Mouse (Mus musculus) stomach, embryonic 15.5 days (tissue): Measurements from ENCODE around the gene Rassf2. TPM values are rescaled to one million over a fixed set of nuclear protein-coding genes. Genes with fewer than 3 reads are reported as not detected.

Source experiments
- ATAC-seq: fragments of 200-750 bp; cut with Nextera tagmentation; 2 replicates; pipeline ENCODE4 v1.8.0; 2017; ENCODE audit warnings: low read depth, moderate number of reproducible peaks, moderate TSS enrichment; ENCODE audit not compliant: insufficient read depth, low FRiP score
- H3K27ac ChIP-seq: fragments of 300-500 bp; sonication (generic); 2 replicates; pipeline ENCODE4 v1.5.1; 2015; ENCODE audit warnings: mild to moderate bottlenecking, inconsistent platforms
- H3K27me3 ChIP-seq: fragments of 300-500 bp; sonication (generic); replicated peaks from 2 replicates; pipeline ENCODE4 v1.6.1; 2015; ENCODE audit warnings: inconsistent platforms
- H3K36me3 ChIP-seq: fragments of 300-500 bp; sonication (generic); 2 replicates; pipeline ENCODE4 v1.6.1; 2015; ENCODE audit warnings: inconsistent platforms
- H3K4me1 ChIP-seq: fragments of 300-500 bp; sonication (generic); 2 replicates; pipeline ENCODE4 v1.6.1; 2015; ENCODE audit warnings: inconsistent platforms
- H3K4me2 ChIP-seq: fragments of 300-500 bp; sonication (generic); 2 replicates; pipeline ENCODE4 v1.6.1; 2015; ENCODE audit warnings: mild to moderate bottlenecking, inconsistent platforms
- H3K4me3 ChIP-seq: fragments of 300-500 bp; sonication (generic); replicated peaks from 2 replicates; pipeline ENCODE4 v1.5.1; 2015; ENCODE audit warnings: inconsistent platforms
- H3K9ac ChIP-seq: fragments of 300-500 bp; sonication (generic); 2 replicates; pipeline ENCODE4 v1.6.1; 2015; ENCODE audit warnings: inconsistent platforms
- H3K9me3 ChIP-seq: fragments of 300-500 bp; sonication (generic); 2 replicates; pipeline ENCODE4 v1.6.1; 2016; ENCODE audit warnings: inconsistent platforms
- WGBS: fragments of 180-500 bp; shearing (Covaris S2); methylation state at CpG from one replicate; pipeline ENCODE4 v1.1.7; 2015; 5-methylcytosine and 5-hydroxymethylcytosine counted together
- polyA plus RNA-seq: library from polyadenylated mRNA; unstranded; fragments of >200 nt; fragmentation: Nextera tagmentation; extraction: Ambion mirVana; gene quantifications from 2 replicates; pipeline ENCODE4 v1.2.1, GENCODE M21; 2015

Rassf2 gene
- polyA plus RNA-seq, 1 experiment from 2014 or later = 10.9 TPM

DNA sequence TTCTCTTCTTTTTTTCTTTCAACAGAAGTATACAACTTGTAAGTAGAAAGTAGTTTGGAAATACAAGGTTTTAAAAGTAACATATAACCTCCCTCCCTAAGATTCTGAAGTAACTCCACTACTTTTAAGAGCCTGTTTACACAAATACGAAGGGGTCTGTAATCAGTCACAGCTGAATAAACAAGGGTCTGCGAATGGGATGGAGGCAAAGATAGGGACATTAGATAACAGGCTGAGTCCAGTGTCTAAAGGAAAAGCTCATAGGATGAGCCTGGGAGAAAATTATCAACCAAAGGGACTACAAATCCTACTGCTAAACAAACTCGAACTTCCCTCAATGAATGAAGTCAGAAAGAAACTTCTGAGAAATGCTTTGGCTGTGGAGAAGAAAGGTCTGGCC, 19.9 kb upstream of the Rassf2 start:
- 16% methylated on average over 3 of the region's 3 CpGs for WGBS
- H3K27ac ChIP-seq = no peak overlapping the region; the same call in 1 of the 2 replicates
- ATAC-seq = no peak
- H3K4me3 ChIP-seq = no peak overlapping the region
- no peak overlapping the region for H3K9ac ChIP-seq
- H3K4me2 ChIP-seq = no peak overlapping the region
- 0 out of 2 replicates have a peak, but pooled peaks cover 1% of the 10 kb centered on the region for H3K4me1 ChIP-seq
- H3K36me3 ChIP-seq = no peaks in the 10 kb centered on the region
- H3K9me3 ChIP-seq = no peaks in the 10 kb centered on the region
- H3K27me3 ChIP-seq = no peaks in the 10 kb centered on the region

DNA sequence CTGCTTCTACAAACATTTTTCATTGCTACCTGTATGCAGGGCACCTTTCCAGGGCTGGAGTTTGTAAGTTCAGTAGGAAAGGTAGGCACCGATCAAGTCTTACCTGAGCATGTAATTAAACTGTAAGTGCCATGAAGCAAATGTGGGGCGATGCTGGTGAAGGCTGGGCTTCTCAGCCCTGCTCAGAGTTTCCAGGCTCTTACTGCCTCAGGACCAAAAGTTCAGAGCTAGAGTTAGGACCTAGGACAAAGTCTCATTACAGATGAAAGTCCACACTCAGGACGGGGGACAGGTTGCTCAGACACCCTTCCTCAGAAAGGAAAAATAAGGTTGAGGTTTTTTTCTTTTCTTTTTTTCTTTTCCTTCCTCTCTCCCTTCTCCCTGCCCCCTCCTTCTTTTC, 19.4 kb upstream of the Rassf2 start:
- Histone ChIP-seq H3K9ac (peak overlapping the region; percentile 9; the same call in 1 of the 2 replicates), H3K27ac (no peak overlapping the region; the same call in 1 of the 2 replicates), H3K9me3 (no peaks in the 10 kb centered on the region), H3K4me1 (no peaks in the 10 kb centered on the region), H3K4me2 (no peak overlapping the region), H3K27me3 (no peaks in the 10 kb centered on the region), H3K4me3 (no peak overlapping the region), H3K36me3 (no peaks in the 10 kb centered on the region)
- no peak for ATAC-seq
- WGBS = 75% methylated on average over 3 of the region's 3 CpGs

DNA sequence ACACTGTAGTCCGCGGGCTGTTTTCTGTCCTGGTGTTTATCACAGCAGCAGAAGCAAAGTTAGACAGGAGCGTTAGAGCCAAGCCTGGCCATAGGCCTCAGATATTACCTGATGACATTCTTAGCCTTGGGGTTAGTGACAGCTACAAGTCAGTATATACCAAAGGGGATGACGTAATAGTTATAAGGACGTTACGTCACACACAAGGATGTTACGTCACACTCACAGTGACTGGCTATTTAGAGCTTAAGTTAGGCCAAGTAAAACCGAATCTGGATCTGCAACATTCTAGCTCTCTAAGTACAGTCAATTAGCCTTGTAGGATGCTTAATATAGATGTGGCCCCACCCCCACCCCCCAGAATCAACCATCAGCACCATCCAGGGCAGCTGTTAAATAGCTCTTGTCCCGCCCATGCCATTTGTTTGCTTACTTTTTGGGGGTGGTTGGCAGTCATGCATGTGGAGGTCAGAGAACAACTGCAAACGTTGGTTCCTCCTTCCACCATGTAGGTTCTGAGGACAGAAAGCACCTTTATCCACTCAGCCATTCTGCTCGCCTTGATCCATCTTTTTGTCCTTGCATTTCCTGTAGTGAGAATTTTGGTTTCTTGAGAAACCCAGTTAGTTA, 18.2 kb upstream of the Rassf2 start:
- H3K9me3 ChIP-seq = no peaks in the 10 kb centered on the region
- no peak overlapping the region for H3K27ac ChIP-seq
- H3K4me1 ChIP-seq = 0 out of 2 replicates have a peak, but pooled peaks cover 4% of the 10 kb centered on the region
- H3K9ac ChIP-seq = no peak overlapping the region
- H3K4me3 ChIP-seq = no peak overlapping the region
- H3K36me3 ChIP-seq = no peaks in the 10 kb centered on the region
- no peaks in the 10 kb centered on the region for H3K27me3 ChIP-seq
- WGBS = 66% methylated on average over 11 of the region's 11 CpGs
- no peak overlapping the region for H3K4me2 ChIP-seq
- no peak; the same call in 1 of the 2 replicates for ATAC-seq

DNA sequence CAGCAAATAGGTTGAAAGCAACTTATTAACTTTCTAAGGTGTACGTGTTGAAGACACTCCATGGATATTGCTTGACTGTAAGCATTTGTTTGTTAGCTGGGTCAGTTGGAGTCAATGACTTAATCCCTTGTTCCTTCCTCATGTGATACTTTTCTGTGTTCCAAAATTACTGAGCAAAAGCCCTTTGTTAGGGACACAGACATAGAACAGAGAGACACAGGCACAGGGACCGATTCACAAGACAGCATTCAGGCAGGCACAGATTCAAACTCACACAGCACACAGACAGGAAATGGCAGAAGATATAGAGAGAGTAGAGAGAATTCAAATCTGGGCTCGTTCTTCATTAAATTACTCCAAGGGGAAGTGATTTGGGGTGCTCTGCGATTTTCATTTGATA, 17.3 kb upstream of the Rassf2 start:
- Histone ChIP-seq H3K4me1 (0 out of 2 replicates have a peak, but pooled peaks cover 4% of the 10 kb centered on the region), H3K9me3 (no peaks in the 10 kb centered on the region), H3K4me3 (no peak overlapping the region), H3K27me3 (no peaks in the 10 kb centered on the region), H3K36me3 (no peaks in the 10 kb centered on the region), H3K9ac (no peak overlapping the region), H3K4me2 (no peak overlapping the region), H3K27ac (no peak overlapping the region)
- WGBS = 74% methylated on average over 4 of the region's 4 CpGs
- ATAC-seq = no peak

DNA sequence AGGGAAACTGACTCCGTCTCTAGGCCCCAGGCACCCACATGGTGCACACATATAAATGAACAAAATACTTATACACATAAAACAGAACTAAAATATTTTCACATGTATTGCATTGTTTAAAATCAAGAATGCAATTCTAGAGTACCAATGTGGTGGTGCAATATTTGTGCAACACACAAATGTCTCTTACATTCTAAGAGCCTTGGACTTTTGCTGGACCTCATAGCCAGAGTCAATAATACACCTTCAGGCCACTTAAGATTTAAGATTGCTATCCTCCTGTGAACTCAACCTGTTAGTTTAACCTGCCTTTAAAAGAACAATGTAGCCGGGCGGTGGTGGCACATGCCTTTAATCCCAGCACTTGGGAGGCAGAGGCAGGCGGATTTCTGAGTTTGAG, 16.6 kb upstream of the Rassf2 start:
- Histone ChIP-seq H3K4me3 (no peak overlapping the region), H3K4me2 (no peak overlapping the region), H3K27ac (no peak overlapping the region), H3K4me1 (0 out of 2 replicates have a peak, but pooled peaks cover 7% of the 10 kb centered on the region), H3K9ac (no peak overlapping the region), H3K27me3 (no peaks in the 10 kb centered on the region), H3K36me3 (no peaks in the 10 kb centered on the region), H3K9me3 (no peaks in the 10 kb centered on the region)
- no peak for ATAC-seq
- WGBS = 95% methylated on average over 4 of the region's 4 CpGs

DNA sequence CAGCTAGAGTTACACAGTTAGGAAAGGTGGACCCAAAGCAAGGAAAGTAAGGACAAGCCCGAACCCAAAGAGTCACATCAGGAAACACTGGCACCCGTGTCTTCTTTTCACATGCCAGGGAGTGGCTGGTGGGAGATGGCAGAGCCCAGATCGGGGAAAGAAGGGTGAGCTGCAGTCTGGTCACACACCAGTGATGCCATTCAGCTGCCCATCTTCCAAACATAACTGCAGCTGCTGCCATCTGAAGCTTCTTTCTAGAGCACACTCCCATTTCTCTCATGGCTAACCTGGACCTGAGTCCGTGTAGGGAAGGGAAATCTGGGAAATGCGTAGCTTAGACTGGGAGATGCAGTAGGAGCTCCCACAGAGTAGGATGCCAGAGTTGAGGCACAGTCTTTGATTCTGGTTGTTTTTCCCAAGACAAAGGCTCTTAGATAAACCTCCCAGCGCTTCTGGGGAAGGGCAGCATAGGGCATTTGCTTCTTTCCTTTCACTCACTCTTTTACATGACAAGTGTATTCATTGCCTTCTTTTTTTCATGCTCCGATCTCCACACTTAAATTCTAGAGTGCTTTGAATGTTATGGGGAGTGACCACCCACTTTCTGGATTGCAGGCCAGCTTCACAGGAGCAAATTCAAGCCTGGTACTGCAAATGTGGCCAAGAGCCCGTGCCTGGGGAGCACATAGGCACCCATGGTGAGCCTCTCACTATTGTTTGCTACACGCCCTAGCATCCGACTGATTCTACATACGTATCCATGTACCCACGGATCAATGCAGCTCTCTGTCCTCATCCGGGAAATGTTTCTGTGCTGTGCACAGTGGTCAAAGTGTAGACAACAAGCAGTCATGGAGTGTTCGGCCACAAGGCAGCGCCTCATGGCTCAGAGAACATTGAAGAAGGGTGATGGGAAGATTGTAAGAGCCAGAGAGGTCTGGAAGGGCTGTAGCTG, 14.5 kb upstream of the Rassf2 start:
- 0 out of 2 replicates have a peak, but pooled peaks cover 7% of the 10 kb centered on the region for H3K4me1 ChIP-seq
- H3K36me3 ChIP-seq = no peaks in the 10 kb centered on the region
- no peak overlapping the region for H3K4me3 ChIP-seq
- no peaks in the 10 kb centered on the region for H3K27me3 ChIP-seq
- H3K27ac ChIP-seq = no peak overlapping the region
- no peaks in the 10 kb centered on the region for H3K9me3 ChIP-seq
- ATAC-seq = no peak
- H3K4me2 ChIP-seq = no peak overlapping the region
- 80% methylated on average over 15 of the region's 15 CpGs for WGBS
- no peak overlapping the region for H3K9ac ChIP-seq

DNA sequence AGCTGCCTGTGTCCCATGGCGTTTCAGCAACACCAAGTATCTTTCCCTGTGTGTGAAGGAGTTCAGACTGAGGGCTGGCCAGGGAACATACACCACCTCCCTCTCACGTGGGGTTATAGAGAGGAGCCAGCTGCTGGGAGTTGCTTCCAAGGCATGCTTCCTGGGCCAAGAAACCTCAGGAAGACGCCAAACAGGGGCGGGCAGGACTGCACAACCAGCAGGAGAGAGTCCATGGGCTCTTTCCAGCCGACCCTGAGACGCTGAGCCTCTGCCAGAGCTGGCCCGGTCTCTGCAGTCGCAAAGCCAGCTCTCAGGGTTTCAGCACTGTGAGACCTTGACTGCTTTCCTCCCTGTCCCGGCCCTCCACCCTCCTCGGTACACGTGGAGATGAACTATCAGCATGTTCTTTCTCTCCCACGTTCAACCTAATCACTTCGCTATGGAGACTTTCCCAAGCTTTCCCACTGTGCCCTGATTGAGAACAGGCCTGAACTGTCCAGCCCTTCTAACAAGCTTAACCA, 13.1 kb upstream of the Rassf2 start:
- H3K4me2 ChIP-seq = peak overlapping the region; percentile 33; the same call in 1 of the 2 replicates
- peak; percentile 85 for ATAC-seq
- no peak overlapping the region for H3K9ac ChIP-seq
- H3K9me3 ChIP-seq = no peaks in the 10 kb centered on the region
- H3K36me3 ChIP-seq = no peaks in the 10 kb centered on the region
- 25% methylated on average over 13 of the region's 13 CpGs for WGBS
- 0 out of 2 replicates have a peak, but pooled peaks cover 7% of the 10 kb centered on the region for H3K4me1 ChIP-seq
- H3K27ac ChIP-seq = peak overlapping the region; percentile 83
- no peak overlapping the region for H3K4me3 ChIP-seq
- no peaks in the 10 kb centered on the region for H3K27me3 ChIP-seq

DNA sequence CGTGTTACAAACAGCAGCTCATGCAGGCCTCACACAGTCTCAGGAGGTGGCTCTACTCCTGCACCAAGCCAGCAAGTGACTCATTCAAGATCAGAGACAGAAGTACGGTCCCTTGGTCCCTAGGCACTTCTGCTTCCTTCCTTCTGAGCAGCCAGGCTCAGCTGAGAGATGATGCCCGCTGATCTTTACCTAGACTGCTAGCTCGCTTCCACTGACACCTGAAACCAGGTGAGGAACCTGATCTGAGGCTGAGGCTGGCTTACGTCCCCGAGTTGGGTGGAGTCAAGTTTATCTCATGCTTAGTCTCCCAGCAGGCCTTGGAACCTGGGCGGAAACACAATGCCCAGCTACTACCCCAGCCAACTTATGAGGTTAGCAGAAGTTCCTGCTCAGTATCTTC, 9.8 kb upstream of the Rassf2 start:
- no peak for ATAC-seq
- no peak overlapping the region for H3K4me2 ChIP-seq
- H3K4me3 ChIP-seq = no peak overlapping the region
- no peaks in the 10 kb centered on the region for H3K27me3 ChIP-seq
- H3K27ac ChIP-seq = no peak overlapping the region
- H3K4me1 ChIP-seq = 0 out of 2 replicates have a peak, but pooled peaks cover 7% of the 10 kb centered on the region
- no peak overlapping the region for H3K9ac ChIP-seq
- WGBS = 55% methylated on average over 7 of the region's 7 CpGs
- H3K36me3 ChIP-seq = no peaks in the 10 kb centered on the region
- H3K9me3 ChIP-seq = no peaks in the 10 kb centered on the region

DNA sequence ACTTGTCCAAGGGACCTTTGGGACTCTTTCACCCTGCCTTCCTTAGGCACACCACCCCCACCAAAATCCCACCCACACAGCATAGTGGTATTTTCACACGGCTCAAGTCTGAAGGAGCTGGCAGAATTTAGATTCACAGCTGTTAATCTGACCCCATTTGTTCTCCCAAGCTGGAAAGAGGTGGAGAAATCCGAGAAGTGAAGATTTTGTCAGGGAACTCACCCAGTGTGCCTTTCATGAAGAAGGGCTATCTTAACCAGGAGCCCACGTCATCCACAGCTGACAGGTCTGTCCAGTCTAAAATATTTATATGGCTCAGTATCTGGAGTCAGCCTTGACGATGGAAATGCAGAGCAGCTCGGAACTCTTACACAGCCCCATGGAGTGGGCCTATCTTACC, 6.3 kb upstream of the Rassf2 start:
- no peak overlapping the region for H3K27ac ChIP-seq
- ATAC-seq = no peak
- 0 out of 2 replicates have a peak, but pooled peaks cover under 1% of the 10 kb centered on the region for H3K4me1 ChIP-seq
- H3K9me3 ChIP-seq = no peaks in the 10 kb centered on the region
- no peak overlapping the region for H3K9ac ChIP-seq
- no peaks in the 10 kb centered on the region for H3K27me3 ChIP-seq
- H3K4me3 ChIP-seq = no peak overlapping the region
- no peaks in the 10 kb centered on the region for H3K36me3 ChIP-seq
- WGBS = 62% methylated on average over 5 of the region's 5 CpGs
- H3K4me2 ChIP-seq = no peak overlapping the region

DNA sequence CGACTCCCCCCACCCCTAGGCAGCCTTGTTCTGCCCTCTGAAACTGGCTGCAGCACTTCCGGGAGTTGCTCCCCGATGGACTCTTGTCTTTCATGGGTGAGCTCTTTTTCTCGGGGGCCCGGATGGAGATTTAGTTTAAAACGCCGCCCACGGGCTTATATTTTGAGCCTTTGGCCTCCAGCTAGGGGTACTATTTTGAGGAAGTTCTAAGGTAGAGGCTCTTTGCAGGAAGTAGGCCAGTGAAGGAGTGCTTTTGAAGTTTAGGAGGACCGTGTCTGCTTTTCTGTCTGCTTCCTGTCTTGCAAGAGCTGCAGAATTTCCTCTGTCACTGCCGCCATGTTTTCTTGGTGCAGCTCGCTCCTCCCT, 5.4 kb upstream of the Rassf2 start:
- no peak overlapping the region for H3K9ac ChIP-seq
- H3K4me2 ChIP-seq = no peak overlapping the region
- WGBS = 72% methylated on average over 11 of the region's 11 CpGs
- H3K4me1 ChIP-seq = peaks cover 5% of the 10 kb centered on the region; the same call in 1 of the 2 replicates
- no peaks in the 10 kb centered on the region for H3K9me3 ChIP-seq
- no peak for ATAC-seq
- H3K27me3 ChIP-seq = no peaks in the 10 kb centered on the region
- H3K36me3 ChIP-seq = no peaks in the 10 kb centered on the region
- H3K27ac ChIP-seq = no peak overlapping the region
- no peak overlapping the region for H3K4me3 ChIP-seq

DNA sequence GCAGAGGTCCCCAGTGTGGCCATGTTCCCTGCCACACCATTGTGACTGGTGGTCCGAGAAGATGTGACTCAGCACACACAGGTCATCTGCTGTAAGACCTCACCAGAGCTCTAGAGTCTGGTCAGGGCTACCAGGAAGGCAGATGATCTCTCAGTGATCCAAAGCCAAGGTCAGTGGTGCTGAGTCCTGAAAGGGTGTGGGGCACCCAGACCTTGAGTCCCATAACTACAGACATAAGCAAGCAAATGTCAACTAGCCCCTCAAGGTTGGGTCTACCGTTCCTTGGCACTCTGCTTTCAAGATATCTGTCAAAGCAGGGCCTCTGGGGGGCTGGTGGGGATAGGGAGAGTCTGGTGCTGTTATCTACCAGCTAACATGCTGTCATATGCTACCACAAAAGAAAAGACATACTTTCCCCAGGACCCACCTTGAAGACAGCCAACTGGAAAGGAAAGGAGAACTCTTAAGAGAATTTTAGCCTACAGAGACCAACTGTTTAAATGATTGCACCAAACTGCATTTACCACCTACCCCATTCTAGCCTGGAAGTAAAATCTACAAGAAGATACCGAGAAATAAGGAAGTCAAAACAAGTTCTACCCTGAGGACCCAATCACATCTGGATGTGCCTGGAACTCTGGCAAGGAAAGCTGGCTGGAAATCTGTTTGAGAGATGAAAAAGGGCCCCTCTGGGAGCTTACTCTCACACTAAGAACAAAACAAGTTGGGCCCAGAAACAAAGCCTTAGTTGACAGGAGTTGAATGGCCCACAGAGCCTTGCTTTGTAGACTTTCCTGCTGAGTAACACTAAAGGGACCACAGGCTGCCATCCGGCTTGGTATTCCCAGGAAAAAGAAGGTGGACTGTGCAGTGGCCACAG, 4.8 kb upstream of the Rassf2 start:
- 72% methylated on average over 4 of the region's 4 CpGs for whole genome bisulfite sequencing
- H3K36me3 ChIP-seq = no peaks in the 10 kb centered on the region
- H3K9me3 ChIP-seq = no peaks in the 10 kb centered on the region
- H3K4me3 ChIP-seq = no peak overlapping the region
- no peaks in the 10 kb centered on the region for H3K27me3 ChIP-seq
- H3K4me1 ChIP-seq = peaks cover 5% of the 10 kb centered on the region; the same call in 1 of the 2 replicates
- no peak overlapping the region for H3K27ac ChIP-seq
- H3K4me2 ChIP-seq = no peak overlapping the region
- ATAC-seq = no peak
- no peak overlapping the region for H3K9ac ChIP-seq
